Mouse (Mus musculus) mature B cell (primary cell): ENCODE measurements around the gene Hk2.

Experiments used
- in situ Hi-C: fragments of 300-500 bp; cut with MboI; formaldehyde crosslinking; loops from 2 replicates; pipeline ENCODE4 v1.14.3; 2019

The Hk2 gene

DNA sequence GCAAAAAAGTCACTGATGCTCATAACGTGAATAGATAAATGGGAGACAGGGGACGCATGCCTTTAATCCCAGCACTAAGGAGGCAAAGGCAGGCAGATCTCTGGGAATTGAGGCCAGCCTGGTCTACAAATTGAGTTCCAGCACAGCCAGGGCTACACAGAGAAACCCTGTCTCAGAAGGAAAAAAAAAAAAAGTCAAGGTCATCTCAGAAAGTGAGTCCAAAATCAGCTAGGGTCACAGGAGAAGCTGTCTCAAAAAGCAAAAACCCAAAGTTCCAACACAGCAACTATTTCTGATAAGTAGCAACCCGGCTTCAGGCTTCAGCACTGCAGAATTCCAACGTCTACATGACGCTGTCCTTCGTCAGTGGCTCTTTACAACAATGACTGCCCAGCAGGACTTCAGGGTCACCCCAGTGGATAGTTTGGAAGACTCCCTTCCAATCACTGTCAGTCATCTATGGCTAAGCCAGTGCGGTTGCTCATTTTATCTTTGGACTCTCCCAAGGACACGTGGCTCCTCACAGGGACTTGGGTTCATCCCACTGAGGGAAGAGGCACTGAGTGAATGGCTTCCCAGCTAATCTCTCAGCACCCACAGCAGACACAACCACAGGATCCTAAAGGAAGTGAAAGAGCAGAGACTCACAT, 33.3 kb downstream of the Hk2 start:
- in situ Hi-C loops: no loop called here

DNA sequence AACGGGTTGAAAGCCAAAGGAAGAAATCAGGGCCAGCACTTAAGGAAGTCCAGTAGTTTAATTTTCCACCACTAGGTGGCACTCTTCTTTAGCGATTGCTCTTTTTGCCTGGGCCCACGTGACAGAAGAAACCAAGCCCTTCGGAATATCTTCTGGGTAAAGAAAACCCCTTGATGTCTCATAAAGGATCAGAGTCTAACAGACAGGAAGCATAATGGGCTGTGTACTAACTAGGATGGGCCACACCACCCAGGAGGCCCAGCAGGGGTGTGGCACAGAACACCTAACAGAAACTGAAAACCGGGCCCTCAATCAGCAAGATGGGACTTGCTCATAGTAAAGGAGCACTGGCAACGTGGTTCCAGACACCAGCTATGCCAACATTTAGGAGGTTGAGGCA, 34.0 kb downstream of the Hk2 start:
- in situ Hi-C loops: no loop called here

DNA sequence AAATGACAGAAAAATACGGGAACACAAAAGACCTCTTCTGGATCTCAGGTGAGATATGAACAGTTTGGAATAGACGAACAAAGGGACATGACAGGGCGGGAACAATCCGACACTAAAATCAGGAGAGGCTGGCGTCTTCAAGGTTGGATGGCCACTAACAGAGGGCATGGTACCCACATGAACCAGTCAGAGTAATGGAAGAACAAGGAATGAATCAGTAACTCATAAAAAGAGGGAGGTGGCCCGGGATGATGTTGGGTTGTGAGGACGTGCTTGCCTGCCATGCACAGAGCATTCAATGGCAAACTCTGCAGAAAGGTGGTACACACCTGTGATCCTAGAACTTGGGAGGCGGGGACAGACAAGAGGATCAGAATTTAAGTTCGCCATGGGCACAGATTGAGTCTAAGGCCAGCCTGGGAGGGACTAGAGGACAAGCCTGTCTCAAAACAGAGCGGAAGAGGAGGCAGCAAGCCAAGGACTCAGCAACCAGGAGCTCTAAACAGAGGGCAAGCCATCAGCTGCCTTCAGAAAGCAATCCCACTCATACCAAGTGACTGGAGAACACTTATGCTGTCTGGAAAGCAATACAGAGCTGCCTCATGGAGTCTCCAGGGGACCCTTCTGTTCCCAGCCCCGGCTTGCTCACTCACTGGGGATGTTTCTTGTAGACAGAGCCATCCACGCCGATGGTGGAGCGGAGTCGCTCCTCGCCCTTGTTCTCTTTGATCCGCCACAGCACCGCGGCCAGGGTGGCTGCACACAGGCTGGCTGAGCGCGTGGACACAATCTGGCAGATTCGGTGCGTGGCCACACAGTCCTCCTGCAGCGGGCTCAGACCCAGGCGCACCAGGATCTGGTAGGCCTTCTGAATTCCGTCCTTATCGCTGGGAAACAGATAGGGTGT, 36.4 kb downstream of the Hk2 start:
- in situ Hi-C loops: no loop called here

DNA sequence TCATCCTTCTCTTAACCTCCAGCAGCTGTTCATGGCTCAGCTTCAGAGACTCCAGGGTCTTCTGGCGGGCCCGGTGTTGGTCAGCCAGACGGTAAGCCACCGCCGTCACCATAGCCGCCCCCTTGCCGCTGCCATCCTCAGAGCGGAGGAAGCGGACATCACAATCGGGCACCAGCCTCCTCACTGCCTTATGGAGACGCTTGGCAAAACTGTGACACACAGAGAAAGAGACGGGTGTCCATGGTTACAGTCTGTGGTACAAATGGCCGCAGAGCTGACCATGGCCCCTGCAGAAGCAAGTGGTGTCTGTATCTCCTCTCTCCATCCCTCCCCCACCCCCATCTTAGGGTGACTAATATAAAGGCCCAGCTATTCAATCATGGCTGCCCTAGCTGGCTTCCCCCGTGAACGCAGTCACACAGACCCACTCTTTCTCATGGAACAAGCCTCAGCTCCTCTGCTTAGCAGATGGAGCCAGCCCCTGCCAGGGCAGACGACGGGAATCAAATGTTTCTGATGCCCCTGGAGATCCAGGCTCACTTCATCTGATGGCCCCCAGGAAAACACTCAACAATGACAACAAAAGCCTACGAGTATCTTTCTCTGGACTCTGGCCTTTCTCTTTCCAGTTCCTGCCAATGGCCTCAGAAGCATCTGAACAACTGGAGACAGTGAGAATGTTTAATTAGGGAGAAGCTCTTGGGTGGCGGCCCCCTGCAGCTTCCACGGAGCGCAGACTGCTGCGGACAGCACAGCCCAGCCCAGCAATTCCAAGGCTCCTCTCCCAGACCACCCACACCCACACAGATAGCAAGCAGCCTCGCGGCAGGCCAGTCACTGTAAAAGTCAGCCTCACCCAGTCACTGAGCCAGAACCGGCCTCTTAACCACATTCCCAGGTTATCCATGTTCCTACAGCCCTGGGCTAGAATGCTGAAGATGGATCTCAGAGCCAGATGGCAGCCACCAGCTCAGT, 37.3 kb downstream of the Hk2 start:
- in situ Hi-C loops: no loop called here

DNA sequence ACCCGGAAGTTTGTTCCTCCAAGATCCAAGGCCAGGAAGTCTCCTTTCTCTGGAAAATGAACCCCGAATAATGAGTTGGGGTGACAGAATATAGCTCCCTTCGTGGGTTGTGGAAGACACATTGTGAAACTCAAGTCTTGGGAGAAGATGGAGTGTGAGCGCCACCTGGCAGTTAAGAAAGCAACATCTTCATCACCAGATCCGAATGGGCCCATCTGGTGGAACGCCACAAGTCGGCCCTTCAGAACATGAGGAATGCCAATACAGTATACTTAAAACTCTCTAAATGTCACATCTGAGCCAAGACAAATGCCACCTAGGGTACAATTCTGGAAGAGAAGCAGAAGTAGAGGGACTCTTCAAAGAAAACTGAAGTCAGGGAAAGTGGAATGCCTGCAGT, 38.9 kb downstream of the Hk2 start:
- in situ Hi-C loops: no loop called here

DNA sequence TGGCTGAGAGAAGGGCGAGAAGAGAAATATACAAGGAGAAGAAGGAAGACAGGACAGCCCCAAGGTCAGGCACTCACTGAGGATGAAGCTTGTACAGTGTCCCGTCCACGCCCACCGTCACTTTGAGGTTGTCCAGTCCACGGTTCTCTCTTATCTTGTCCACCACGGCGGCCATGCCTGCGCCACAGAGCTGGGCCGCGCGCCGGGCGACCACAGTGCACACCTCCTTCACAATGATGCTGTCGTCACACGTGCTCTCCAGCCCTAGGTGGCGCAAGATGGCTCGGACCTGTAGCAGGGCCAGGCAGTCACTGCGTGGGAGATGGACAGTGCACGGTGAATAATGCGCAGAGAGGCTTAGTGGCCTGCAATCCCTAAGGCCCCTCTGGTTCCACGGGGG, 45.6 kb downstream of the Hk2 start:
- in situ Hi-C loops: no loop called here

DNA sequence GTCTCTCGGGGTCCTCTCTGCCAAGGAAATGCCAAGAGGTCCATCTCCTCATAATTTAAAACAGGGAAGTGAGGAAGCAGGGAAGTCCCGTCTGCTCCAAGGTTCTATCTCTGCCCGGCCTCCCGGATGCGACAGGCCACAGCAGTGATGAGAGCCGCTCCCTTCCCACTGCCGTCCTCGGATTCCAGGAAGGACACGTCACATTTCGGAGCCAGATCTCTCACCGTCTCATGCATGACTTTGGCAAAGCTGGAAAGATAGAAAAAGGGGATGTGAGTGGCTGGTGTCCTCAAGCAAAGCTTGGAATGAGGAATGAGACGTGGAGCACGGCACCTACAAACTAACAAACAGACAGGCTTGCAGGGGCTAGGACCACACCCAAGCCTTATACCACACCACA, 47.0 kb downstream of the Hk2 start:
- in situ Hi-C loops: no loop called here

DNA sequence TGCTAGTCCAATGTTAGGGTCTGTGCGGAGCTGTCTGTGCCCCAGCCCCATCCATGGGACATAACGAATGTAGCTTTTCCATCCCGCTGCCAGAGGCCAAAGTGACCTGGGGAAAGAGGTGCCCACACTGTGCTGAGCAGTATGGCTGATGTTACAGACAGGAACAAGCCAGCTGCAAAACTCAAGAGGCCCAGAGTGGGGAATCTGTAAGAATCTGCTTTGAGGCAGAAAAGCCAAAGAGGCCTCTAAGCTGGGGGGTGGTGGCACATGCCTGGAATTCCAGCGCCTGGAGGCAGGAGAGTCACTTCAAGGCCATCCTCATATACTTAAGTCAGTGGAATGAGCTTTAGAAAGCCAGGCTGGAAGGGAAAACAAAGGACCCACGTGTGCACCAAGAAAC, 50.9 kb downstream of the Hk2 start:
- in situ Hi-C loops: no loop called here

DNA sequence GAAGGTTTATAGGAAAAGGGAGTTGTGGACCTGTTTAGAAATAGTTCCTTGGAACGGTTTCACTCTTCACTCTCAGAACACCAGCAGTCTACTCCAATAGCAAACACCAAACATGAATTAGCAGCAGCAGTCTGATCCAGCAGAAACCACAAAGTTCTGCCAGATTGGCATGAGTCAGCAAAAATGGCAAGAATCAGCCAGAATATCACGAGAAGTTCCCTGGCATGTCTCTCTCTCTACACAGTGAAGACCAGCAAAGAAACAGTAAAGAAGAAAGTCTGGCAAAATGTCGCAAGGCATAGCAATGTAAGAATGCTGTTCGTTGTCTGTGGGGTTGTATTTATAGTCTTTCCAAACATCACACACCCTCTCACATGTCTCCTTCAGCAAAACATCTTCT, 58.1 kb downstream of the Hk2 start:
- in situ Hi-C loops: no loop called here

DNA sequence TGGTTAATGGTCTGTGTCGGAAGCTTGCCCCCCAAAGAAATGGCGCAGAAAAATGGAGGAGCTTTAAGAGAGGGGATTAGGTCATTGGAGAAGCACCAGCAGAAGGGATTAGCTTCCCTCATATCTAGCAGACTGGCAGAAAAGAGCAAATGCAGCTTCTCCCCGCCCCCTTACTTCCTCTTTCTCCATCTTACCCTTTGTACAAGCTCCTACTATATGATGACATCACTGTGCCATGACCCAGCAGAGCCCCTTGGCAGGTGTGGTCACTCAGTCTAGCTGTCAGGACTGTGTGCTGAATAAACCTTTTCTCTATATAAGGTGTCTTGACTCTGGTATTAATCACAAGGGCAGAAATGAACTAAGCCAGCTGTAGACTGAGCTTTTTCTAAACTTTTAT, 58.6 kb downstream of the Hk2 start:
- in situ Hi-C loops: no loop called here

DNA sequence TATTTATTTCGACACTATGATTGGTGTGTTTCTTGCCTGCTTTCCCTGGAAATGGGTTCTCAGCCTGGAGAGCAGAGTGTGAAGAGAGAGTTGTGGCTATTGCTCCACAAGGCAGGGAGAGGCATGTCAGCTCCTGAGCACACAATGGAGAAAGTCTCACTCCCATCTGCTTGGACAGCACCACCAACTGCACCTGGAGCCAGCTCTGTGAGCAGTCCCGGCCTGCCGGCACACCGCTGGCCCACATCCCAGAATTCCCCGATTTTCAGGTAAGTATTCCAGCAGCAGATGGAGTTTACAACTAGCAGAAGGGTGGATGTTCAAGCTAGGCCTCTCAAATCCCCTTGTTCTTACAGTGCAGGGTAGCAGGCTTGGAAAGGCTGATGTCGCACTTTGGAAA, 59.0 kb downstream of the Hk2 start:
- in situ Hi-C loops: no loop called here

DNA sequence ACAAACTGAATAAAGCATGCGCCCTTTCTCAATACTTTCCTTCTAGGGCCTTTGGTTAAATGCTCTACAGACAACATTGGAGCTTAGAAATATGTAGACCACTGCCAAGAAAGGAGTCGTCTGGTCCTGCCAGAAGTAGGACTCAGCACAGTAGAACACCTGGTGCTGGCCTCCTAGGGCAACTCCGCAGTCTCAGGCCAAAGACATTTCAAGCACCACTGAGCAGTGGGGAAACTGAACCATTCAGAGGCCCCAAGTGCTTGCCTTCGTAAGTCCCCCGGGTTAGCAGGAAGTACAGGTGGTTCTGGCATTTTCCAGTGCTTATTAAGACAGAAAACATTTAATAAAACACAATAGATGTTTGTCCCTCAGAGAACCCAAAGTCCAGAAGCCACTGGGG, 59.4 kb downstream of the Hk2 start:
- in situ Hi-C loops: no loop called here

DNA sequence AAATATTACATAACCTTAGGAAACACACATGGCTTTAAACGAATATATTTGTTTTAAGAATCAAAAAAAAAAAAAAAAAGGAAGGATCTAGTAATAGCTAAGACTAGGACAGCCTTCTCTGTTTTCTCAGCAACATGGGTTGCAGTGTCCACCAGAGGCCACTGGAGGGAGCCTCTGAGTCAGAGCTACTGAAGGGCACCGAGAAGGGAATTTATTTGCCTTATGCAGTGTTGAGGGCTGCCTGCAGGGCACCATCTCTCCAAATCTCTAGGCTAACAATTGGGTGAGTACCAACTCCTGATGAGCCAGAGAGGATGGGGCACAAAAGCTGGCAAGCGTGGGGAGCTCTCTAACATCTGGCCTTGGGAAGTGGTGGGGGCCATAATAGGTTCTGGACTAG, 60.0 kb downstream of the Hk2 start:
- in situ Hi-C loops: no loop called here

DNA sequence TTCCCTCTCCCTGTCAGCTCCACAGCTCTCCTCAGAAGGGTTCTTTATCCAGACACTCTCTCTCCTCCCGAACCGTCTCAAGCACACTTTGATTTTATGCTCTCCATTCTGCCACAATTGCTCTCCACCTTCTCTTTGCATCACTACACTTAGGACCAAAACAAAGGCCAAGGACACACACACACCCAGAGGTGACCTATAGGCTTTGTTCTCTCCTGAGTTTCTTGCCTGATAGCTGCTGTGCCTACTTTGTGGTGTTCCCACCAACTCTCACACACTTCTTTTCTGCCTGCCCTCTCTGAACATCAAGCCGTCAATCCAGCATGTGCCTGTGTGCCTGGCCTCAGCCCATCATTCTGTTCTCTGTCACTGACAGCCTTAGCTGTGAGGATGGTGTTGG, 66.5 kb downstream of the Hk2 start:
- in situ Hi-C loops: loop anchor here (10.0 kb wide), 1 partner anchor 733 kb away; no protein-coding TSS in a partner anchor

DNA sequence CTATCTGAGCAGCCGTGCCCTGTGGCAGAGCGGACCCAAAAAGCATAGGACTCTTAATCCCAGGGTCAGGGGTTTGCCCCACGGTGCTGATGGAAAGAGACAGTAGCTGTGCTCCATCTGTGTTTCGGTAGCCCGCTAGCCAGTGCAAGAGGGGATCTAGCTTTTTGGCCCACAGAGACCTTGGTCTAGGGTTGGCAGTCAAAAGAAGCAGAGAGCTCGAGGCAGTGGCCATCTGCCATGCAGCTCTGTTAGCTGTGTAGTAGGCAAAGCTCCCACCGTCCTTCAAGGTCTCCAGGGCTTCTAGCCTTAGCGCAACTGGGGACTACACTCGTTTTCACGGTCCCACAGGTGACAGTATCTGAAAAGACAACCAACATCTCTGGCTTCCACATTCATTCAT, 67.0 kb downstream of the Hk2 start:
- in situ Hi-C loops: loop anchor here (10.0 kb wide), 1 partner anchor 732 kb away; no protein-coding TSS in a partner anchor

DNA sequence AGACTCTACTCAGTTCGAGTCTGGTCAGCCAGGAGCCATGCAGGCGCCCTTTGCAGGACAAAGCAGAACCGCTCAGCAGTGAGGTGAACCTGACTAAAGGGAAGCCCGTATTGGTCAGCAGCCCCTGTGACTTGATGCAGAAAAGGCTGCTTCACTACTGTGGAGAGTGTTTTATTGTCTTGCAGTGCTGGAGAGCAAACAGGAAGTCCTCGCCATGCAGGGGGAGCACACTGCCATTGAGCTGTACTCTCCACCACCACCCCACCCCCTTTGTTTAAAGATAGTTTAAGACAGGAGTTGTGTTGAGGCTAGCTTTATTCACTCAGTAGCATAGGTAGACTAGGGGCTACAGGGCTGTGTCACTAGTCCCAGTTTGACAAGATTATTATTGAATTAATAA, 69.0 kb downstream of the Hk2 start, which contains the start of gene Pole4:
TSS of gene Pole4 (minus strand) at position 145 of the 400 bp plus-strand sequence.
- in situ Hi-C loops: loop anchor here (10.0 kb wide), 1 partner anchor 730 kb away; no protein-coding TSS in a partner anchor

DNA sequence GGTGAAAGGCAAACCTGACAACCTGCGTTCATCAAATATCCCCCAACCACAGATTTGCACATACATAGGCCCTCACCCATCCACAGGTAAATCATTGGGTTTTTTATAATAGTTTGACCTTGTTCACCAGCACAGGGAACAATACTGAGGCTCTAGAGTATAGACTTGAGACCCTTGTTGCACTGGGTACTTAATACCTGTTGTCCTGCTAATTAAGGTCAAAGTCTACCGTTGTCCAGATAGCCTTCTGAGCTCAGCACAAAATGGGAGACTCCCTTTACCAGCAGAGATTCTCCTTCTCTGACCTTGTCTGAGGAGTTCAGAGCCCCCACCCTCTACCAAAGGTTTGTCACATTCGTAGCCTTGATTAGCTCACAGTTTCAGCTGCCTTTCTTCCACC, 70.5 kb downstream of the Hk2 start:
- in situ Hi-C loops: loop anchor here (10.0 kb wide), 1 partner anchor 729 kb away; no protein-coding TSS in a partner anchor

DNA sequence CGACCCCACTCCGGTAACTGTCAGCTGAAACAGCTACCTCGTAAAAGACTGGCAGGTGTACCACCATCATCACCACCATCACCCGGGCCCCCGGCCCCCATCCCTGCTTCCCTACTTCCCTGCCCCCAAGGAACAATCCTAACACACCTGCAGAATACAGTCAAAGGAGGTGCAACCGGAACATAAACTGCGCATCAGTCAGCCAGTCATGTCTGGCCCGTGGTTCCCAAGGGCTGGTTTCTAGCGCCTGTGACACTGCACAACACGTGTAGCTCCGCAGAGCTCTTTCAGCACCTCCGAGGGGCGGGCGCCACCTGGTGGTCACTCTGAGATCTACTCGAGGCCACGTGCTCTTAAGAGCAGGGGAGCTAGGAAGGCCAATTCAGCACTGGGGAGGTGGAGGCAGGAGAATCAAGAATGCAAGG, 71.6 kb downstream of the Hk2 start:
- in situ Hi-C loops: loop anchor here (10.0 kb wide), 1 partner anchor 728 kb away; no protein-coding TSS in a partner anchor

DNA sequence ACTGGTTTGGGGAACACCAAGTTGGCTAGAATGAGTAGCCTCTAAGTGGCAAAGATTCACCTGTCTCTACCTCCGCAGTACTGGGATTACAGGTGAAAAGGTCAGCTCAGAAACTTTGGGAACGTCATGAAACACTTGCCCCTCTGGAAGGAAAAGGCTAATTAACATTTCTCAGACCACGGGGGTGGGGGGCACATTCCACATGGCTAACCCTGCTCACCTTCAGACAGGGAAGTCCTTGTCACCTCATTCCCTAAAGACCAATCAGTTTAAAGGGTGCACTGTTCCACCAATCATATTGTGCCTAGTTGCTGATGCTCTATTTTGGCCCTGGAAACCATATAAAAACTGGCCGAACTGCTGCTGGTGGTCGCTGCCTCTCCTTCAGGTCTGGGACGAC, 73.0 kb downstream of the Hk2 start:
- in situ Hi-C loops: loop anchor here (10.0 kb wide), 1 partner anchor 726 kb away; no protein-coding TSS in a partner anchor

DNA sequence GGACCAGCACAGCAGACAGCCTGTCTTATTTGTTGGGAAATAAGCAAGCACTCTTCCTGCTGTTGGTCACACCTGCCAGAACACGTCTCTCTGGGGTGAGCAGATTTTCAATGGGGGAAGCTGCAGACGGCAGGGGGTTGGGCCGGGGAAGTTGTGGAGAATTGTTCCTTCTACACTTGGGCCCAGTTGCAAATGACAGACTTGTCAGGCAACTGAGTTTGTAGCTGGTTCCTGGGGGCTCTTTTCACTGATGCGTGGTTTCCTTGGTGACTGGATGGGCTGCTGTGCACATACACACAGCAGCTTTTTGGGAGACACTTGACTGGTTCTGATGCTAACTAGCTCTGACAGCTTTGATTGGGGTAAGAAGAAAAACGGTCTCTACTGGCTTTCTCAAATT, 74.4 kb downstream of the Hk2 start:
- in situ Hi-C loops: loop anchor here (10.0 kb wide), 1 partner anchor 725 kb away; no protein-coding TSS in a partner anchor

DNA sequence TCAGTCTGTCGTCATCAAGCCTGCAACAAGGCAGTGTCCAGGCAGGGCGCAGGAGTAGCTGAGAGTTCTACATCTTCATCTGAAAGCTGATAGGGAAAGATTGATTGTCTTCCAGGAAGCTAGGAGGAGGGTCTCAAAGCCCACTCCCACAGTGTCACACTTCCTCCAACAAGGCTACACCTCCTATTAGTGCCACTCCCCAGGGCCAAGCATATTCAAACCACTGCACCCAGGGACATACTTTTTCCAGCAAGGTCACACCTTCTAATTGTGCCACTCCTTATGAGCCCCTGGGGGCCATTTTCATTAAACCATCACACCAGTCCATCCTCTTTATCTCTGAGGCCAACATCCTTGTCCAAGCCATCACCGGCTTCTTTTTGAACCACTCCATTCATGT, 77.5 kb downstream of the Hk2 start:
- in situ Hi-C loops: no loop called here

DNA sequence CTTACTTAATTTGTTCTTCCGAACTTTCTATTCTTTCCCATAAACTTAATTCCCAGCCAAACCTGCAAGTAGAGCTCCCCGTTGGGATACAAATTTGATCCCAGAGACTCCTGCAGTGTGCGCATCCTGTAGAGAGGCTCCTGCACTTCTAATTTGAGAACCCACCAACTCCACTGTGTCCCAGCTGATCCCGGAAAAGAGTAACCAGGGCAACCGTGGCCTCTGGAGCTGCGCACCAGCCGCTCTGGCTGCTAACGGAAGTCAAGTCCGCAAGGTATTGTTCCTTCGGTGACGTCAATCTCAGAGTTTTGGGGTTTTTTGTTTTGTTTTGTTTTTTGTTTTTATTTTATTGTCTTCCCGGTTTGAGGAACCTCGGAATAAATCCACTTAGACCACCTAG, 79.6 kb downstream of the Hk2 start:
- in situ Hi-C loops: no loop called here
